Mouse (Mus musculus) c-Kit-positive CD71-negative TER-119-negative erythroid progenitor cells, embryonic 14.5 days (primary cell): ENCODE data around the gene Slc17a3.

Experiments used
- DNase-seq: peaks from one replicate; pipeline ENCODE4 v3.0.0-alpha.2; 2013; ENCODE audit warnings: low read depth

Slc17a3 gene

DNA sequence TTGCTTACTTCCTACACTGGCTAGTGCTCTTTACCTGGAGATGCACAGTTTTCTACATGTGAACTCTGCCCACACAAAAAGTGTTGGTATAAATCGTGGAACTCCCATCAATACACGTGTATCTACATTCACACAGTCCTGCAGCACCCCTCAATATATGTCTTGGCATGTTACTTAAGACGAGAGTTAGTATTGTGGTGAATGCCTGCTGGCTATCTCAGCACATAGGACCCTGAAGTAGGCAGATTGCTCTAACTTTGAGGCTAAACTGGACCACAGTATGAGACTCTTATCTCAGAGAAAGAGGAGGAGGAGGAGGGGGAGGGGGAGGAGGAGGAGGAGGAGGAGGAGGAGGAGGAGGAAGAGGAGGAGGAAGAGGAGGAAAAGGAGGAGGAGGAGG, 39.9 kb downstream of the Slc17a3 start:
- DNase-seq: no peak

DNA sequence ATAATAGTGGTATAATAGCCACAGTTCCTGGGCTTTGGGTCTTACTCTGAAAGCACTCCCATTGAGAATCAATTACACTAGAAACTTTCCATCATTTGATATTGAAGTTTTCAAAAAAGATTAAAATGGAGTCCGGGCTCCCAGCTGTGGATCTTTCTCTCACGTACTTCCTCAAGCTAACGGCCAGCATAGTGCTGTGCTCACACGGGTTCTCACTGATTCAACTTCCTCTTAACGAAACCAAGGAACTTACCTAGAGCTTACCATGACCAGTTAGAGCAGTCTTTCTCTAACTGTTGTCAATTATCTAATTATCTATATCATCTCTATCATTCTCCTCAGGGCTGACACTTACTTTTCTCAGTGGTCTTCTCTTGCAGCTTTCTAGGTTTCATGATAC, 40.4 kb downstream of the Slc17a3 start:
- DNase-seq: no peak

DNA sequence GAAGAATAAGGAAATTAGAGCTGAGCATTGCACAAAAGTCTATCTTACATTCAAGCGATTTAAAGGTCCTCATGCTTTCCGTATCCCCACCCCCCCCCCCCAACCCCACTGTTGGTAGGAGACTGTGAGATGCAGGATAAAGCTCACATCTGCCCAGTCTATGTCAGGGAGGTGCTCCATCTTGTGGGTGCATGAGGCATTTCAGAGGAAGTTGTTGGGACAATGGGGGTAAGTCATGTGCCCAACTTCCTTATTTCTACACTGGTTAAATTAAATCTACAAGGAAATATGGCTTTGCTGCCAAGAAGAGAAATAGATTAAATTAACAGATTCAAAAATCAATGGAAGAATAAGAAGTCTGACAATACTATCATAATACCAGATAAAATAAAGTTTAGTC, 46.3 kb downstream of the Slc17a3 start:
- peak; percentile 50 for DNase-seq

DNA sequence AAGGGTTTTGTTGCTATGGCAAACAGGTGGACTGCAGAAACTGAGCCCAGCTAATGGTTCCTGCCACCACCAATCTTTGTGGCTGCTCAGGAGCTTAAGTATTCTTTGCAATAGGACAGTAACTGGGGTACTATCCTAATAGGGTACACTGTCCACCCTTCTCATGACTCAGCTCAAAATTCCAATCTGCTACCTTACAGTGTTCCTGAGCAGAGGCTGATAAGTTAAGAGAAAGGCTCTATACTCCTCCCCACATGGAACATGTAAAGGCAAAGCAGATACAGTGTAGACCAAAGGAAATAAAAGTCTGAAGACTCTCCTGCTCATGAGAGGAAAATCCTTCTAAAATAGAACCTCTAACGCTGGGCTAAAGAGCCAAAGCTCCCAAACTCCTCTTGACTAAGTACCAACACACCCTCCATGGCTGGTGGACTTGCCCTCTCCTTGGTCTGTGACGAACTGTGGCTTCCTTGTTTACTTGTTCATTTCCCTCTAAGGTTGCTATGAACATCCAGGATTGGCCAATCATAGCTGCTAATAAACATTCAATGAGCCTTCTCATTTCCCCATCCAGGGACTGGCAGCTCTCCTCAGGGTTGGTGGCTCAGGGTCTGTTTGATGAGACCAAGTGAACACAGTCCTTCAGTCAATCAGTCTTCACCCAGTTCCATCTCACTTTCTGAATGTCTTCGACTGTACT, 47.9 kb downstream of the Slc17a3 start:
- no peak for DNase-seq

DNA sequence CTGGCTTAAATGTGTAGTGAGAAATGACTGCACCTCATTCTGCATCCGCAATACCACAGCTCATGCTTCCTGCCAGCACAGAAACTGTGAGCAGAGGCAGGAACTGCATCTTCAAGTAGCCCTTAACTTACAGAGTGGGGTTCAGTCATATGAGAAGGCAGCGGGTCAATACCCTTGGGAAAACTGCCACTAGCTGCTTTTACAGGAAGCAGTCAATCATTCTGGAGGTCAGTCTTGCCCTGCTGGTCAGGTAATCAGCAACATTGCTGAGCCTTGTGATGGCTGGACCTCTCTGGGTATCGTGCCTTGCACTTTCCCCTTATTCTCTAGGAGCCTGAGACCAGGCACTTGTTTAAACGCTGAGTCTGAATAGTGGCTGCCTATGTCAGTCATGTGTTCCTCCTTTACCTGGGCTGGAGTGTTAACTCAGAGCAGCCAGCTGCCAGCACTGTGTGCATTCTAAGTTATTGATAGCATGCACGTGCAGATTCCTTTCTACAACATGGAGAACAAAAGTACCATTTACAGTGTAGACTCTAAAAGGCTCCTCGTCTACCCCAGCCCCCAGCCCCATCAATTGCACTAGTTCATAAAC, 49.9 kb downstream of the Slc17a3 start:
- DNase-seq: no peak

DNA sequence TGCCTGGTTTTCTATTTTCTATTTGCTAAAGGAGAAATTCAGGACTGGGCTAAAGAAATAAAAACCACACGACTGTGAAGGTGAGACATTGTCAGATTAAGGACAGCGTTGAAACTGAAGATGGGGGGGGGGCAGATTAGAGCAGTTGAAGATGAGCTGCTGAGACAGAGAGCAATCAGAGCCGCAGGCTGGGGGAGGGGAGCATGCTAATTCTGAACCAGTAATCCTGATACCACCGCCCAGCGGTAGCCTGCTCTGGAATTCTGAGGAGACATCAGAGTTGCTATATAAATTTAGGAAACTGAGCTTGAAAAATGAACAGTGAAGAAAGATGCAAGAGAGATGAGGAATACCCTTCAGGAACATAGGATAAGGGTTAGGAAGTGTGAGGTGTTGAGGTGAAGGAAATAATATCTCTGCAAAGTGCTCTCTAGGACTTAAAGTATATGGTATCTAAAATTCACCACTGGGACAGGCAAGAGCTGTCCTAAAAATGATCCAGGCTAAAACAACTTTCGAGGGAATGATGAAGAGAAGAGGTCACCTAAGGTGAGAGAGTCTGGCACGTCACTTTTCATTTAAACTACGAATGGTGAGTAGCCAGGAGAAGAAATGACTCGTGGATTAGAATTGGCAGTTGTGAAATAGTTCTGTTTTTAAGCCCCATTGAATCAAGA, 53.5 kb downstream of the Slc17a3 start:
- DNase-seq: no peak

DNA sequence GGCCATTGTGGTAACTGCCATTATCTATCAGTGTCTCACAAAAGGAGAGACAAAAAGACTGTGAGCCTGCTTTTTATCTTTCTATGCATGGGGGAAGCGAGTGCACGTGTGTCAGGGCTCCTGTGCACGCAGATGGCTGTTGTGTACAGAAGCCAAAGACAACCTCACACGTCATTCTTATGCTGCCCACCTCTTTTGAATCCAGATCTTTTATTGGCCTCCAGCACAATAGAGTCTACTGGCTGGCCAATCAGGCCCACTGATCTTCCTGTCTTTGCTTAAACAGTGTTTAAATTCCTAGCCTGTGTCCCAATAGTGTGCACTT, 54.0 kb downstream of the Slc17a3 start:
- DNase-seq: no peak

DNA sequence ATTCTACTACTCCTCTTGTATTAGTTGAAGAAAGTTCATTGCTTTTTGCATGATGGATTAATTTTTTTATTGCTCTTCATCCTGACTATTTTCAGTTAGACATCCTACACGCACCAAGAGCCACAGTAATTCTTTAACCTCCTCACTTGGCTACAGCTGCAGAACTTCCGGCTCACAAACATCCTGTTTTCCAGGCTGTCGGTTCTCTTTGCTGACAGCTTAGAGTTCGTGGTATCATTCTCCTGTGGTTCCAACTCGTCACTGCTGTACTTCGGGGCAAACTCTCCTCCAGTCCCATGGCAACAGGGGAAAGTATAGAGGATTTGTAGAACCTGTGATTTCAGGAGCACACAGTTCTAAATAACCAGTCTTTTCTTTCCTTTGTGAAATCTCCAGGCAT, 59.0 kb downstream of the Slc17a3 start:
- DNase-seq: no peak

DNA sequence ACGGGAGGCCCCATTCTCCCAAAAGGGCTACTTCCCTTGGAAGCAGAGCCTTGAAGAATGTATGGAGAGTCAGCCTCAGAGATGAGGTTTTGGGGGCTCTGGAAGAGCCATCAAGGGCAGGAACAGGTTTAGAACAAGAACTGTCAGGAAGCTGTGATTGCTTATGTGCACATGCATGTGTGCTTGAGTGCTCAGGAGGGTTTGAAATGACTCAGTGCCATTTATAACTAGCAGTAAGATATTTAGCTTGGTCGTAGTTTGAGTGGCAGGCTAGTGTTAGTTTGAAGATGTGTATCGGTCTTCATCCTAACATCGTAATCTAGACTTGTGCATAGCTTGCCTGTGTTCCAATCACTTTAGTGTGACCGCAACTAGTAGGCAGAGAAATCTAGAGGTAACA, 67.7 kb downstream of the Slc17a3 start:
- no peak for DNase-seq

DNA sequence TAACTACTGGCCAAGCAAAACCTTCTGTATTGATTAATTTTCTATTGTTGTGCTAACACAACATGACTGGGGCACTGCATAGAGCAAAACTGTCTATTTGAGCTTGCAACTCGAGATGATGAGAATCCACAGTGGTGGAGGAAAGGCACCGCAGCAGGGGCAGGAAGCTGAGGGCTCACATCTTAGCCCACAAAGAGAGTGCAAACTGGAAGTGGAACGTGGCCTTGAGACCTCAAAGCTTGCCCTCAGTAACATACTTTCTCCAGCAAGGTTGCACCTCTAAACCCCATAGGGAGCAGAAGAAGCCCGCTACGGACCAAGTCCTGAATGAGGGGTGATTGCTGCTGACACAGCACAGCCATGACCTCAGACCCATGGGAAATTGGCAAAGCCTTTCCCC, 70.9 kb downstream of the Slc17a3 start:
- no peak for DNase-seq
